Mouse (Mus musculus) cerebellum, postnatal 36 days (tissue): ENCODE data around the gene Ibtk.
"Not testable (repeated sequence)": the region's sequence is repeated elsewhere in the genome, so short reads cannot be mapped to it uniquely, and the experiment has no call there.

ENCODE experiments used
- DNase-seq, 2 experiments: peaks; one replicate each; pipeline ENCODE4 v3.0.0; 2021 to 2022; ENCODE audit warnings: mixed read lengths in 2 of 2

Ibtk gene

GRCm38 (mm10) chr9:85749142-85749921 lies at the start of gene Ibtk:
Ibtk (minus strand) TSS chr9:85749334.
- peak; percentile 98 to 100 for DNase-seq

GRCm38 (mm10) chr9:85791521-85791920 lies 42.4 kb upstream of the Ibtk start:
- DNase-seq, result not testable (repeated sequence)

DNA sequence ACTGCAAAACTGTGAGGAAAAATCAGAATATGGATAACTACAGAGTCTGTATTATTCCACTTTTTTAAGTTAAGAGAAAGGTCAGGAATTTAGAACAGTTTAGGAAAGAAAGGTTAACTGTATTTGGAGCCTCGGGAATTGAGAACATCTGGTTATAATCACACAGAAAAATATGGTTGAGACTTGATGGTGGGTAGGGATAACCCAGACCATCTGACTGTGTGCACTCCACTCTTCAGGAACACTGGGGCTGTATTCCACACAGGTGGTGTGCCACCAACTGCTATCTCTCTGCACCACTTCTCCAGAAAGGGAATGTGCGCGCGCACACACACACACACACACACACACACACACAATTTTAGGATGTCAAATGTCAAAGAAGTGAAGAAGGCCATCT lies 31.1 kb upstream of the Ibtk start:
- no peak for DNase-seq

GRCm38 (mm10) chr9:85779458-85779857 lies 30.3 kb upstream of the Ibtk start:
- DNase-seq, result peak in 1 of 2 experiments; percentile 12

- peak in 1 of 2 experiments; percentile 13 for DNase-seq
Observed at GRCm38 (mm10) chr9:85777544-85777943, 28.4 kb upstream of the Ibtk start.

DNA sequence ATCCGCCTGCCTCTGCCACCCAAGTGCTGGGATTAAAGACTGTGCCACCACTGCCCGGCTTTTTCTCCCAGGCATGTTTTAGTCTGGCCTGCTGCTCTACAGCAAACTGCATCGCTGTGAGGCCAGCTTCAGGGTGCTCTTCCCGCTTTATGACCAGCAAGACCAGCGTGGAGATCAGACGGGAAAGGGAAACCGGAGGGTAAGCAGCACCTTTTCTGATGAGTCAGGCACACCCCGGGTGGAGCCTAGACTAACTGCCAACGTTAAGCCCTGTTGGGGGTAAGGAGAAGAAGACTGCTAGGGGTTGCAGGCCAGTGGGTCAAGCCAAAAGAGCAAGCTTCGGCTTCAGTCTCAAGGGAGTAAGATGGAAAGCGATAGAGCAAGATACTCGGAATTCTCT lies 23.1 kb upstream of the Ibtk start:
- no peak for DNase-seq

DNA sequence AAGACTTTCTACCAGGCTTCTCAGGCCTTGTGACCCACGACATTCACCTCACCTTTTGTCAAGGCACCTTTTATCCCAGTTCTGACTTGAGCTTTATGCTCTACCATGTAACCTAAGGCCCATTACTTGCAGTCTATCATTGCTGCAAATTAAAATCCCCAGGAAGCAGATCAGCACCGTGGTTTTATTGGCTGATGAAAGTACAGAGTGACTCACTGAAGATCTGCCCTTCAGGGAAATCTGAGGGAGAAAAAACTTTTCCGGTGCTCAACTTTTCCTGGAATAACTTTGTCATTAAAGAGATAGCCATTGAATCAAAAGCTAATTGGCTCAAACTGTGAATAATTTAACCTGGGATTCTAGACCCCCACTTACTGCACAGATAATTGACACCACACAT lies 22.3 kb upstream of the Ibtk start:
- DNase-seq, result no peak

DNA sequence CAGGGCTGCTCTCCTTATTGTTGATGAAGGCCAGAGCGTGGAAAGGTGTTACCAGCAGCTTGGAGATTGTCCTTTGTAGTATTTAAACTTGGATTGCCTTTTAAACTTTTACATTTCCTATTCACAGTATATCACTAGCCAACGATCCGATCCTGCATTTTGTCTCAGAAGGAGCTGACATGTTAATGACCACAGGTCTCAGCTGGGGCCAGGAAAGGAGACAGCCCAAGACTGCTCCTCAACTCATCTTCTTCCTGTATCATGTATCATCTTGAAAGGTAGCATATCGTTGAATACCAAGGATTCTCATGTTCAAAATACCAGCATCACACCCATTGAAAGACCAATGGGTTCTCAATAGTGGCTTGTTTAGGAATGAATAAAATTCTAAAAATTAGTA lies 21.2 kb upstream of the Ibtk start:
- DNase-seq, result no peak

GRCm38 (mm10) chr9:85769057-85769789 lies 20.1 kb upstream of the Ibtk start:
- DNase-seq, result no peak

GRCm38 (mm10) chr9:85767255-85767654 lies 18.1 kb upstream of the Ibtk start:
- DNase-seq, result no peak

DNA sequence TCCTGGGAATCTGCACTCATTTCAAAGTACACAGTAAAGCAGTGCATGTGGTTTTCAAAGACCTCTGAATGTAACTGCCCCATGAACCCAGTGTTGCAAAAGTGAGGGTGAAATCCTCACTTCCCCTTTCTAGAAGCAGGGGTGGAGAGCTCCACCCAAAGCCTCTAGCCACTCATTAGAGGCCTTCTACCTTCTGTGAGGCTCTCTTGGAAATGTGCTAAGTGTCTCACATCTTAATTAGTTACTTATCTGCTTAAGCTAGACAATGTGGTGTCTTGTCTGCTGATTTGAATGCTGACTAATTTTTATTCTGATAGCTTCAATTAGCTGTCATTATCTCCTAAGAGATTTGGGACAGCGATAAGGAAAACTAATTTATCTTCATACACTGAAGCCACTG lies 13.3 kb upstream of the Ibtk start:
- no peak for DNase-seq

DNA sequence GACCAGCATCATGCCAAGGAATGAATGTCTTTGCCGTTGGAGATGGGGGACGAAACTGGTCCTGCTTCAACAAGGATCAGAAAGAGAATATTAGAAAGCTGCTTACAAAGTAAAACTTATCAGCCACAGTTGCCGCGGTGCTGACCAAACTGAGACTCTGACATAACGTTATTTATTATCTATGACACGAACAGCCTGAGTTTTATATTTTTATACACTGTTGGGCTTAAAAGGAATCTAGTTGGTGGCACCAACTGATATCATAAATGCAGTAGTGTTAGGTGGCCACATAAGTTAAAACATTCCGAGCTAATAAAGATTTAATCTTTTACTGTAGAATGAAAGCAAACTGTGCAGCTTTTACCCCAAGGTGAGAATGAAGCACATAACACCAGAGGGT lies 1.7 kb upstream of the Ibtk start:
- DNase-seq, result no peak

GRCm38 (mm10) chr9:85749922-85750509 lies 882 bp upstream of the Ibtk start:
- DNase-seq, result no peak

DNA sequence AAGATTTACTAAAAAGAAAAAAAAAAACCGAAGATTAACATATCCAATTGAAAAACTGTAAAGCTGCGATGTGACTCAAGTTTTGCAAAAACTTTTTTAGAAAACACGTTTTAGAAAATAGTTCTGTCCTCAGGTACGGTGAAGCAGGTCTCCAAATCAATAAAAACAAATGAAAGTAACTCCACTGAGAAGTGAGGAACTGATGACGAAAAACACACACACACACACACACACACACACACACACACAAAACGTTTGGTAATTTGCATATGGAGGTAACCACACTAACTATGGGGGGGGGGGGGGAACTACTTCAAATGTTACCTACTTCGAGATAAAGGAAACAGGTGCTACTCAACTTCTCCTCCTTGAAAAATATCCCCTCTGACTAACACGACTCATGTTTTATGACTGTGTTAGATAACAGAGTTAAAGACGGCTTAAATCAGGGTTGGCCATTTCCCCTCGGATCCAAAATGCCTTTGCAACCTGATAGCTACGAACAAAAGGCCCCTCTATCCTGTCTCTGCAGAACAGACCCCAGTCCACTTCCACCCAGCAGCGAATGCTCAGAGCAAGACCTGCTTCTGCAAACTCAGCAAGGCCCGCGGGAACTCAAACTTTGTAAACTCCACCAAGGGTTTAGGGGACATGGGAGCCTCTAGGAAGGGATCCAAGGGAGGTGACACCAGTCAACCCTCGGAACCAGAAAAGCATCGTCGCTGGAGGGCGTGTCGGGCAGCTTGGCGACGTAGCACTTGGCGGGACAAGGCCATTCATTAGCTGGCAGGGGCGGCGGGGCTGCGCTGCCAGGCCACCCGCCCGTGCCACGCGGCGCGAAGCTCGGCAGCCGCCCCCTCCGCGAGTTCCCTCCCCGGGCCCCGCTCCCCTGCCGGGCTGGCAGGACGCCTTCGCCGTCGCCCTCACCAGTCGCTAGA lies 661 bp downstream of the Ibtk start:
- peak; percentile 78 for DNase-seq

DNA sequence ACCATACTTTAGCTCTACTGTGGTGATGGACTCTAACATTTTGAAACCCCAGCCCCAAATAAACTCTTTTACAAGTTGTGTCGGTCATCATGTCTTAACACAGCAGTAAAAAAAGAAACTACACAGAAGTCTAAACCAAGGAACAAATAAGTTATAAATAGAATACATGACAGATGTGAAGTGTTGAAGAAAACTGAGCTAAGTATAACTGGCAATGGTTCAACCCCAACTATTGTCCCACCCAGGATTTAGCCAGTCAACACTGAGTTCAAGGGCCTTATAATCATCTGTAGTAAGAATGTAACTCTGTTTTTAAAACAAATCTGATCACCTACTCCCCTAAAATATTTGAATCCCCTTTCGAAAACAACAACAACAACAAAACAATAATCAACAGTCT lies 3.6 kb downstream of the Ibtk start:
- DNase-seq, result no peak

GRCm38 (mm10) chr9:85743358-85743757 lies 5.8 kb downstream of the Ibtk start:
- DNase-seq, result peak; percentile 61 to 64

GRCm38 (mm10) chr9:85742107-85742506 lies 7.0 kb downstream of the Ibtk start:
- no peak for DNase-seq

GRCm38 (mm10) chr9:85739279-85739678 lies 9.9 kb downstream of the Ibtk start:
- DNase-seq, result no peak

DNA sequence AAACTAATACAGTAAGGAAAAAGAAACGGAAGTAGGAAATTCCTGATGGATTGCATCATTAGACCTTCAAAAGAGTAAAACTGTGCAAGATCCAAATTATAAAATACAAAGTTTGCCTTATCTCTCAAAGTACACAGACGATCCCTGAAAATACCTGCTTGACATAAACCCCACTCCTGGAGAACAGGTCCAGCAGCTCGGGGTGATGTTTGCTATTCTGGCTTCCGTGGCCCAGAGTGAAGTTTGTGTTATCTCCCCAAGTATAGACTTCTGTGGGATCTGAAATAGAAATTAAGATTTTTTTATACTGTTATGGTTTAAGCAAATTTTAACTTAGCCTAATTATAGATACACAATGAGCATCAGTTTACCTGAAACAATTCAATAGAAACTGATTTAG lies 14.3 kb downstream of the Ibtk start:
- DNase-seq, result no peak

DNA sequence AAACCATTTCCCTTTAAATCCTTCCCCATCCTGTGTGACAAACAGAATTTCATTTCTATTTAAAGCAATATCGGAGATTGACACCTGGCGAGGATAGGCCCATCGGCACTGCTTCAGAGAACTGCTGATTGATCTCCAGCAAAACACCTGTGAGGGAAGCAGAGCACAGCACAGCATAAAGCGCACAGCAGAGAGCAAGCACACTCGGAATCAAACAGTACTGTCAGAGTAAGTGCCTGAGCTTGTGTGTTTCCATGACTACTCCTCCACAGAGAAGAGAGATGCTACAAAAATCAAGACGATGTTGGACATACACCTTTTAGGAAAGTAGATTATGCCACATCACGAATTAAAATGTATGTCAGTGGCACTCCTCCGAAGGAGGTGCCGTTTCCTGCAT lies 25.1 kb downstream of the Ibtk start:
- DNase-seq, result no peak

- no peak for DNase-seq
Observed at GRCm38 (mm10) chr9:85717336-85717735, 31.8 kb downstream of the Ibtk start.

DNA sequence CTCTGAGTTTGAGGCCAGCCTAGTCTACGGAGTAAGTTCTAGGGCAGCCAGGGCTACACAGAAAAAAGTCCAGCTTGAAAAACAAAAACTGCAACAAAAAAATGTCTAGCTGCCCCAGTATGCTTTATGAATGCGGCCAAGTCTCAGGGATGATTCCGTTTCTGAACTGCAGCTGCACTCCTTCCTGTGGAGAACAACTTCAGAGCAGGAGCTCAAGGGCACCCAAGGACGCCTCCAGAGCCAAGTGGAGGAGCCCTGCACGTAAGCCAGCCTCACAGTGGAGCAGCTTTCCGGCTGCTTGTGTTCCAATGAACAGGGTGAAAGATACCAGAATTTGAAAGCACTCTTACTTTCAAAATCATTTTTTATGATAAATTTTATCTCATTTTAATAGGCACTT lies 41.8 kb downstream of the Ibtk start:
- DNase-seq, result no peak

- no peak for DNase-seq
Observed at GRCm38 (mm10) chr9:85701981-85702380, 47.2 kb downstream of the Ibtk start.
